Mouse (Mus musculus) liver, postnatal 0 days (tissue): ENCODE data around the gene Psmd9. TPM values are rescaled to one million over a fixed set of nuclear protein-coding genes. Genes with fewer than 3 reads are reported as not detected.
A peak's percentile ranks its signal among the peaks of the same experiment; 100 is the strongest.

Experiments used
- ATAC-seq: fragments of 200-750 bp; cut with Nextera tagmentation; 2 replicates; pipeline ENCODE4 v1.8.0; 2017; ENCODE audit warnings: mild to moderate bottlenecking, moderate library complexity
- DNase-seq: peaks from one replicate; pipeline ENCODE4 v3.0.0-alpha.2; 2016
- H3K27ac ChIP-seq: fragments of 300-500 bp; sonication (generic); 2 replicates; pipeline ENCODE4 v1.5.1; 2014; ENCODE audit warnings: antibody characterized with exemption, moderate library complexity, mild to moderate bottlenecking, low read depth
- H3K27me3 ChIP-seq: fragments of 300-500 bp; sonication (generic); 2 replicates; pipeline ENCODE4 v1.6.1; 2014; ENCODE audit warnings: low read length, control low read depth, mixed read lengths; ENCODE audit not compliant: insufficient read depth
- H3K36me3 ChIP-seq: fragments of 300-500 bp; sonication (generic); replicated peaks from 2 replicates; pipeline ENCODE4 v1.6.1; 2014; ENCODE audit warnings: mild to moderate bottlenecking, control low read depth, low read length, moderate library complexity, mixed read lengths; ENCODE audit not compliant: insufficient read depth
- H3K4me1 ChIP-seq: fragments of 300-500 bp; sonication (generic); 2 replicates; pipeline ENCODE4 v1.6.1; 2014; ENCODE audit warnings: antibody characterized with exemption, mild to moderate bottlenecking, control low read depth; ENCODE audit not compliant: insufficient read depth
- H3K4me2 ChIP-seq: fragments of 300-500 bp; sonication (generic); 2 replicates; pipeline ENCODE4 v1.6.1; 2014; ENCODE audit warnings: low read depth, mild to moderate bottlenecking, low read length, moderate library complexity, mixed read lengths
- H3K4me3 ChIP-seq: fragments of 300-500 bp; sonication (generic); 2 replicates; pipeline ENCODE4 v1.5.1; 2014; ENCODE audit warnings: low read depth, low read length
- H3K9ac ChIP-seq: fragments of 300-500 bp; sonication (generic); replicated peaks from 2 replicates; pipeline ENCODE4 v1.6.1; 2014; ENCODE audit warnings: mild to moderate bottlenecking, moderate library complexity
- H3K9me3 ChIP-seq: fragments of 300-500 bp; sonication (generic); 2 replicates; pipeline ENCODE4 v1.6.1; 2016; ENCODE audit warnings: mild to moderate bottlenecking, control low read depth, low read length, mixed read lengths
- CTCF ChIP-seq: sonication (generic); IDR thresholded peaks from 2 replicates; pipeline ENCODE4 v1.5.1; 2016; ENCODE audit warnings: antibody characterized with exemption, low read depth
- EP300 ChIP-seq: IDR thresholded peaks from 2 replicates; pipeline ENCODE4 v1.6.1; 2016; ENCODE audit warnings: antibody characterized with exemption, low read depth, mild to moderate bottlenecking
- whole genome bisulfite sequencing: fragments of 180-500 bp; shearing (Covaris S2); extraction: QIAGEN DNeasy Blood & Tissue Kit; methylation state at CpG from one replicate; pipeline ENCODE4 v1.1.7; 2014; ENCODE audit not compliant: insufficient replicate concordance; 5-methylcytosine and 5-hydroxymethylcytosine counted together
- polyA plus RNA-seq: library from polyadenylated mRNA; unstranded; fragments of >200 nt; fragmentation: Nextera tagmentation; extraction: Ambion mirVana; gene quantifications from 2 replicates; pipeline ENCODE4 v1.2.1, GENCODE M21; 2015

The Psmd9 gene
- polyA plus RNA-seq, 1 experiment from 2014 or later, result 120 TPM

- Histone ChIP-seq H3K9ac (no peak overlapping the region), H3K4me2 (peak overlapping the region; percentile 53), H3K9me3 (no peaks in the 10 kb centered on the region), H3K4me1 (no peaks in the 10 kb centered on the region), H3K36me3 (no peaks in the 10 kb centered on the region), H3K27ac (peak overlapping the region; percentile 55), H3K27me3 (no peaks in the 10 kb centered on the region), H3K4me3 (no peak overlapping the region)
- TF ChIP-seq CTCF, result no peak
- TF ChIP-seq EP300, result no peak
- no peak for ATAC-seq
- no peak for DNase-seq
- WGBS, result 30% methylated on average over 23 of the region's 23 CpGs
Measured at GRCm38 (mm10) chr5:123256841-123257755, 87.9 kb downstream of the Psmd9 start.

GRCm38 (mm10) chr5:123258990-123259389, 89.8 kb downstream of the Psmd9 start:
- Histone ChIP-seq H3K4me3 (no peak overlapping the region), H3K27me3 (no peaks in the 10 kb centered on the region), H3K4me2 (no peak overlapping the region), H3K36me3 (no peaks in the 10 kb centered on the region), H3K4me1 (no peaks in the 10 kb centered on the region), H3K9me3 (no peaks in the 10 kb centered on the region), H3K9ac (no peak overlapping the region), H3K27ac (no peak overlapping the region)
- TF ChIP-seq CTCF, result peak; percentile 84
- no peak for TF ChIP-seq EP300
- ATAC-seq, result peak; percentile 40
- peak; percentile 78 for DNase-seq
- 51% methylated on average over 5 of the region's 5 CpGs for WGBS

GRCm38 (mm10) chr5:123260698-123261097, 91.5 kb downstream of the Psmd9 start:
- no peak for DNase-seq
- no peaks in the 10 kb centered on the region for H3K27me3 ChIP-seq
- no peaks in the 10 kb centered on the region for H3K9me3 ChIP-seq
- H3K4me2 ChIP-seq, result no peak overlapping the region
- no peak overlapping the region for H3K9ac ChIP-seq
- no peaks in the 10 kb centered on the region for H3K4me1 ChIP-seq
- no peak overlapping the region for H3K27ac ChIP-seq
- no peak for TF ChIP-seq CTCF
- TF ChIP-seq EP300, result no peak
- no peaks in the 10 kb centered on the region for H3K36me3 ChIP-seq
- no peak overlapping the region for H3K4me3 ChIP-seq
- ATAC-seq, result no peak
- 74% methylated on average over 8 of the region's 8 CpGs for WGBS

GRCm38 (mm10) chr5:123266909-123267308, 97.7 kb downstream of the Psmd9 start:
- Histone ChIP-seq H3K4me2 (no peak overlapping the region), H3K27ac (no peak overlapping the region), H3K4me3 (no peak overlapping the region), H3K36me3 (no peaks in the 10 kb centered on the region), H3K27me3 (no peaks in the 10 kb centered on the region), H3K4me1 (no peaks in the 10 kb centered on the region), H3K9me3 (no peaks in the 10 kb centered on the region), H3K9ac (no peak overlapping the region)
- 79% methylated on average over 3 of the region's 3 CpGs for WGBS
- DNase-seq (no peak), ATAC-seq (no peak)
- TF ChIP-seq EP300 (no peak), CTCF (peak; percentile 11; the same call in 1 of the 2 replicates)

GRCm38 (mm10) chr5:123268477-123269474, 99.6 kb downstream of the Psmd9 start:
- H3K36me3 ChIP-seq, result no peaks in the 10 kb centered on the region
- TF ChIP-seq CTCF (no peak), EP300 (no peak)
- WGBS, result 79% methylated on average over 28 of the region's 28 CpGs

GRCm38 (mm10) chr5:123270917-123271316, 101.7 kb downstream of the Psmd9 start:
- 84% methylated on average over 11 of the region's 11 CpGs for WGBS
- H3K27ac ChIP-seq, result no peak overlapping the region
- H3K9me3 ChIP-seq, result no peaks in the 10 kb centered on the region
- no peaks in the 10 kb centered on the region for H3K4me1 ChIP-seq
- H3K9ac ChIP-seq, result no peak overlapping the region
- DNase-seq (no peak), ATAC-seq (no peak)
- no peak overlapping the region for H3K4me2 ChIP-seq
- TF ChIP-seq EP300, result no peak
- TF ChIP-seq CTCF, result no peak
- H3K36me3 ChIP-seq, result no peaks in the 10 kb centered on the region
- H3K4me3 ChIP-seq, result no peak overlapping the region
- no peaks in the 10 kb centered on the region for H3K27me3 ChIP-seq

More at GRCm38 (mm10) chr5:123268477-123269474, 99.6 kb downstream of the Psmd9 start:
- ATAC-seq (no peak), DNase-seq (no peak)
- Histone ChIP-seq H3K27me3 (no peaks in the 10 kb centered on the region), H3K4me2 (no peak overlapping the region), H3K27ac (no peak overlapping the region), H3K9ac (no peak overlapping the region), H3K9me3 (no peaks in the 10 kb centered on the region), H3K4me3 (no peak overlapping the region), H3K4me1 (no peaks in the 10 kb centered on the region)
